Mouse (Mus musculus) left cerebral cortex, adult 8-10 months (tissue): ENCODE results near the gene Rtca. TPM values are rescaled to one million over a fixed set of nuclear protein-coding genes. Genes with fewer than 3 reads are reported as not detected.
A peak's percentile ranks its signal among the peaks of the same experiment; 100 is the strongest.

Source experiments
- DNase-seq, 2 experiments: peaks; one replicate each; pipeline ENCODE4 v3.0.0; 2022; ENCODE audit warnings: low spot score in 2 of 2
- total RNA-seq, 4 experiments: library from RNA; stranded (reverse); gene quantifications; 2 replicates each; pipeline ENCODE4 v1.2.4; 2022

Gene Rtca
- total RNA-seq, 4 experiments from 2014 or later, result 56.7 to 60.9 (median 59.1) TPM

- no peak for DNase-seq
These were observed 31.2 kb downstream of the Rtca start for GRCm38 (mm10) chr3:116476686-116477298.

- peak in 1 of 2 experiments; percentile 17 for DNase-seq
These were observed 33.4 kb downstream of the Rtca start for GRCm38 (mm10) chr3:116474602-116475001.

- no peak for DNase-seq
These were observed 42.3 kb downstream of the Rtca start for GRCm38 (mm10) chr3:116465709-116466108.

GRCm38 (mm10) chr3:116464318-116464717 lies 43.7 kb downstream of the Rtca start:
- no peak for DNase-seq

- DNase-seq, result no peak
These were observed 47.0 kb downstream of the Rtca start for GRCm38 (mm10) chr3:116461053-116461452.

GRCm38 (mm10) chr3:116454529-116454928 lies 53.5 kb downstream of the Rtca start:
- DNase-seq, result no peak

GRCm38 (mm10) chr3:116450741-116451140 lies 57.3 kb downstream of the Rtca start:
- no peak for DNase-seq

- DNase-seq, result no peak
These were observed 63.7 kb downstream of the Rtca start for GRCm38 (mm10) chr3:116444327-116444726.

- no peak for DNase-seq
These were observed 65.2 kb downstream of the Rtca start for GRCm38 (mm10) chr3:116442788-116443187.

- DNase-seq, result no peak
These were observed 66.3 kb downstream of the Rtca start for GRCm38 (mm10) chr3:116441518-116442205.

GRCm38 (mm10) chr3:116440066-116440997 lies 67.7 kb downstream of the Rtca start:
- DNase-seq, result no peak

Other genes starting within 250 kb of the Rtca start
- 1 to 10 TPM; 4.5 to 6.6 (median 5.5) TPM for gene Cdc14a, start 84.2 kb downstream of the Rtca start, total RNA-seq
- gene Dbt, start 4.9 kb upstream of the Rtca start, total RNA-seq, result 10 to 100 TPM; 14.1 to 18.3 (median 15.8) TPM
- under 1 TPM; 0.11 to 0.25 (median 0.16) TPM for gene Lrrc39, start 54.8 kb upstream of the Rtca start, total RNA-seq
- 1 to 10 TPM; 6.4 to 8.3 (median 7.9) TPM for gene Sass6, start 86.8 kb upstream of the Rtca start, total RNA-seq
- gene Trmt13, start 106.4 kb upstream of the Rtca start, total RNA-seq, result 10 to 100 TPM; 16.8 to 21.1 (median 19.8) TPM
- 10 to 100 TPM; 53.0 to 62.0 (median 56.9) TPM for gene Mfsd14a, start 154.5 kb upstream of the Rtca start, total RNA-seq
- 1 to 10 TPM in 3 of 4 experiments, not detected in 1; 1.0 to 3.8 (median 2.6) TPM for gene Gm43191, start 173.1 kb upstream of the Rtca start, total RNA-seq
- 10 to 100 TPM; 14.2 to 17.0 (median 15.5) TPM for gene Slc35a3, start 204.6 kb upstream of the Rtca start, total RNA-seq